Mouse (Mus musculus): Measurements from ENCODE around the gene Rffl. TPM values are rescaled to one million over a fixed set of nuclear protein-coding genes. Genes with fewer than 3 reads are reported as not detected.
"Not testable (repeated sequence)": the region's sequence is repeated elsewhere in the genome, so short reads cannot be mapped to it uniquely, and the experiment has no call there.

Gene Rffl
- polyA plus RNA-seq, 1 experiment from 2014 or later: 18.8 TPM

DNA sequence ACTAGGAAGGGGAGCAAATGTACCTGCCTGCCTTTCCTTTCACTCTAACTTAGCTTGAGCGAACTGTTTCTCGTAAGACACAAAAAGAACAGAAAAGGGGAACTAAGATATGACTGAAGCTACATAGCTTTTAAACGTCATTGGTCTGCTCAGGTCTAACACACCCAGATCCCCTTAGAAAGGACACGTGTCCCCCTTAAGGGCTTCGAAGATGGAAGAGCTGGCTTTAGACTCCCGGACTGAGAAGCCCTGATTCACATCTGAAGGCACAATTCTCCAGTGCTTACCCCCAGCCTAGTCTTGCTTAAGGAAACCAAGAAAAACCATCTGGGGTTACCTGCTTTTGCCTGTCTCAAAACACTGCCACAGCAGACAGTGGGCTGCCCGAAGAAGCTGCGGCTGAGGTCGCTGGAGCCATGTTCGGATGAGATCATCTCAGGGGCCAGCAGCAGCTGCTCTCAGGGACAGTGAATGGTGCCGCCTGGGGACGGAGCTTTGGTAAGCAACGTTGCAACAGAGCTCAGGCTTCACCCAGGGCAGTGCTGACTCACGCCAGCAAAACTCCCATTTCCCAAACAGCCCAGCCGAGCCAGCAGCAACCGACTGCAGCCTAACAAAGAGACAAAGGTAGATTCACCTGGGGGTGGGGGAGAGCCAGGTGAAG, 25.5 kb downstream of the Rffl start:
- ATAC-seq (ENCODE audit: insufficient number of reproducible peaks, insufficient read depth, low FRiP score, low TSS enrichment, low read depth): peak; percentile 59; the same call in 1 of the 2 replicates
- Histone ChIP-seq H3K27ac (peak overlapping the region; percentile 53), H3K4me1 (replicated peaks) (peaks cover 43% of the 10 kb centered on the region), H3K9me3 (no peaks in the 10 kb centered on the region), H3K9ac (replicated peaks) (no peak overlapping the region; the same call in 1 of the 2 replicates), H3K36me3 (no peaks in the 10 kb centered on the region), H3K27me3 (peaks cover 4% of the 10 kb centered on the region; the same call in 1 of the 2 replicates), H3K4me3 (replicated peaks) (no peak overlapping the region), H3K4me2 (peak overlapping the region; percentile 37)
- 38% methylated on average over 16 of the region's 16 CpGs for WGBS

DNA sequence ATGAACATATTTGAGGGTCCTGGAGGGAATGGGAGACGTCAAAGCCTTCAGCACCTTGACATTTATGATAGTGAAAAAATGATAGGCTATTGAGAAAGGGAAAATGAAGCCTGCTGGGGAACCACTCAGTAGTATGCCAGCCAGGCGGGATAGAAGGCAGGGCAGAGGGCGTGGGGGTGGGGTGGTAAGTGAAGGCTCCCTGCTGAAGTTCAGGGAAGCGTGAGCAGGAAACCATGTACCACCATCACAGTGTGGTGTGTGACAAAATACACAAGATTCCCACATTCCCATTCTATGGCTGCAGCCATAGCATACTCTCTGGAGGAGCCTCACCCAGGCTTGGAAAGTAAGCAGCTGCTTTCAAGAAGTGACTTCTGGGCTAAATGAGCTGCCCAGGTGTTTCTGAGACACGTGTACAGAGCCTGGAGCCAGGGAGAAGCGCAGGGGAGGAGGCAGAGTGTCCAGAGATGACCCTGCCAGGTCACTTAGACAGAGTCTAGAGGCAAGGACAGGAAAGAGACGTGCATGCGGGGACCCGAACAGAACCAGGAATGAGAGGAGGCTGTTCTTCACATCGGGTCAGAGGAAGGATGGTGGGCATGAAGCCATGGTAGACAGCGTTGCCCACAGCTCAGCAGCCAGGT, 26.1 kb downstream of the Rffl start:
- ATAC-seq (ENCODE audit: insufficient number of reproducible peaks, insufficient read depth, low FRiP score, low TSS enrichment, low read depth): no peak
- H3K27me3 ChIP-seq: peaks cover 4% of the 10 kb centered on the region; the same call in 1 of the 2 replicates
- H3K27ac ChIP-seq: no peak overlapping the region
- H3K4me1 ChIP-seq (replicated peaks): peaks cover 36% of the 10 kb centered on the region
- H3K9ac ChIP-seq (replicated peaks): no peak overlapping the region
- H3K4me2 ChIP-seq: no peak overlapping the region; the same call in 1 of the 2 replicates
- no peaks in the 10 kb centered on the region for H3K9me3 ChIP-seq
- WGBS: 70% methylated on average over 11 of the region's 11 CpGs
- H3K4me3 ChIP-seq (replicated peaks): no peak overlapping the region
- no peaks in the 10 kb centered on the region for H3K36me3 ChIP-seq

DNA sequence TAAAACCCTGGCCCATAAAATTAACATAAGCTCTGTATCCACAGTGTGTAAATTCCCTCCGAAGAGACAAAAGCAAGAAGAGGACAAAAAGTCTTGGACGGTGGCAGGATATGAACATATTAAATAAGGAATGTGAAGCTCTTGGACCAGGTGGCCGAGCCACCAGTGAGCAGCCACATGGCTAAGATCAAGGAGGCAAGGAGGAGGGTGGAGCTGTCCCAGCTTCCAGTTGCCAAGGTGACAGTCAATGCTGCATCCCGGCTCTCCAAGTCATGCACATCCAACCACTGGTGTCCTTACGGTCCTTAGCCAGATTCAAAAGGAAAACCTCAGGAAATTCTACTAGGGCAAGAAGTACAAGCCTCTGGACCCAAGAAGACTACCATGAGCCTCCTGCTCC, 32.5 kb downstream of the Rffl start:
- H3K36me3 ChIP-seq: no peaks in the 10 kb centered on the region
- H3K9me3 ChIP-seq: no peaks in the 10 kb centered on the region
- no peak overlapping the region for H3K27ac ChIP-seq
- H3K4me1 ChIP-seq (replicated peaks): peaks cover 39% of the 10 kb centered on the region
- no peak overlapping the region for H3K9ac ChIP-seq (replicated peaks)
- no peak overlapping the region for H3K4me2 ChIP-seq
- no peak overlapping the region for H3K4me3 ChIP-seq (replicated peaks)
- H3K27me3 ChIP-seq: no peaks in the 10 kb centered on the region
- WGBS: 44% methylated on average over 5 of the region's 5 CpGs
- ATAC-seq (ENCODE audit: insufficient number of reproducible peaks, insufficient read depth, low FRiP score, low TSS enrichment, low read depth): no peak

DNA sequence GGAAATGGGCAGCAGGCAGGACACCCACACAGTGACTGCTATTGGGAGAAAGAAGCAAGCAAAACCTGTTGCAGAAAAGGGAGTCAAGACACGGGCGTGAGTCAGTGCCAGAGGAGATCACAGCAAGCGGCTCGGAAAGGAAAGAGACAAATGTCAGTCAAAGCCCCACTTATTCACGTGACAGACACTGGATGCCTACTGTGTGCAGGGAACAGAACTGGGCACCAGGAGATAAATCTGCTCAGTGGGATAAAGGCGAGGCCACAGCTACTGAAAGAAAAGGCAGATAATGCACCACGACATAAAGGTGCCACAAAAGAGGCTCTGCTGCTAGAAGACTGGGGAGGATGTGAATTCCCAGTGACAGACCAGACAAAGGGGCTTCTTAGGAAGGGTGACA, 33.2 kb downstream of the Rffl start:
- no peak overlapping the region for H3K4me2 ChIP-seq
- no peaks in the 10 kb centered on the region for H3K36me3 ChIP-seq
- H3K27me3 ChIP-seq: no peaks in the 10 kb centered on the region
- 63% methylated on average over 7 of the region's 7 CpGs for WGBS
- no peak for ATAC-seq (ENCODE audit: insufficient number of reproducible peaks, insufficient read depth, low FRiP score, low TSS enrichment, low read depth)
- H3K4me1 ChIP-seq (replicated peaks): peaks cover 39% of the 10 kb centered on the region
- H3K27ac ChIP-seq: 0 out of 2 replicates have a peak overlapping the region, but pooled peaks have one; percentile 41
- H3K4me3 ChIP-seq (replicated peaks): no peak overlapping the region
- no peak overlapping the region for H3K9ac ChIP-seq (replicated peaks)
- no peaks in the 10 kb centered on the region for H3K9me3 ChIP-seq

DNA sequence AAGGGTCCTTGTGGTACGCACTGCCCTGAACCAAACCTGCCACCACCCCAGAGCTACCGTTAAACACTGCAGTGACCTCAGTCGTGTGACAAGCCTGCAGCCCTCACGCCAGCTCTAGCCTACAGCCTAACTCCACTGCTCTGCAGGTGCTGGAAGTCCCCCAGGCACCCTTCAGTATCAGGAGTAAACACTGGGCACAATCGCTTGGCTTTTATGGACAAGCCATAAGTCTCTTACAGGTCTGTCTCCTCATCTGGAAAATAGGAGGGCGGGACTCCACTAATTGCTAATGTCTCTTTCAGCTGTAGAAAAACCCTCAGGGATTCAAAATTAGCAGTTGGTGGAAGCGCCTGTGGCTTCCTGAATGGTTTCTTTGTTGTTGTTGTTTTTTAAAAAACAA, 33.8 kb downstream of the Rffl start:
- no peak for ATAC-seq (ENCODE audit: insufficient number of reproducible peaks, insufficient read depth, low FRiP score, low TSS enrichment, low read depth)
- H3K36me3 ChIP-seq: no peaks in the 10 kb centered on the region
- H3K27me3 ChIP-seq: no peaks in the 10 kb centered on the region
- H3K4me2 ChIP-seq: no peak overlapping the region
- H3K9ac ChIP-seq (replicated peaks): no peak overlapping the region
- WGBS: 33% methylated on average over 7 of the region's 7 CpGs
- peaks cover 39% of the 10 kb centered on the region for H3K4me1 ChIP-seq (replicated peaks)
- no peaks in the 10 kb centered on the region for H3K9me3 ChIP-seq
- H3K4me3 ChIP-seq (replicated peaks): no peak overlapping the region
- H3K27ac ChIP-seq: 0 out of 2 replicates have a peak overlapping the region, but pooled peaks have one; percentile 80

DNA sequence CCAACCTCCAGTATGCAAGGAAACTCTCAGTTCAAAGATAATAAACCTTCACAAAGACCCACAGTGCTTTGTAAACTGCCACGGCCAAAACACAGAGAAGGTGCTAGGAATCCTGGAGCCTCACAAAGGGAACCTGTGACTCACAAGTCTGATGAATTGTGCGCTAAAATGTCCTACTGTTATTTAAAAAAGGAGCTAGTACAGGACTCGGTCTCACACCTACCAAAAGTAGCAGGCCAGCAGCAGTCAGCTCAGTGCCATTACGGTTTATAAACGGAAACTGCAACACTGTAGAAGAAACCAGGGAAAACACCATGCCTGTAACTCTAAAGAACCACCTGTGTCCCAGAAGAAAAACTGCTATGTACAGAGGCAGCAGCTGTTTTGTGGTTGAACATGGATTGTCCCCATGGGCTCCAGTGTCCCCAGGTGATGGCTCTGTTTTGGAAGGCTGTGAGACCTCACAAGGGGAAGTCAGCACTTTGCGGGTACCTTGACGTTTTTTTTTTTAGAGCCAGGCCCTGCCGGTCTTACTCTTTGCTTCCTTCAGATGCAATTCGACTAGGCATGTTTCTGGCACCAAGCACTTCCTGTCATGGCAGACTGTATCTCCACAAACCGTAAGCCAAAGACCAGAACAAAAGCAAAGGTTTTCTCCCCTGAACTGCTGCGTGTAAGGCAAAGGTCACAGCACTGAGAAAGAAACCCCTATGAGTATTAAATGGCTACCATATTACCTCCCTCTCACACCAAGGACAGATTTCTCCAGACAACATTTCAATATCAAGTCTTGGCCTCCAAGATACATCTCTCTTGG, 35.2 kb downstream of the Rffl start:
- no peak overlapping the region for H3K4me3 ChIP-seq (replicated peaks)
- no peaks in the 10 kb centered on the region for H3K27me3 ChIP-seq
- H3K36me3 ChIP-seq: no peaks in the 10 kb centered on the region
- H3K9ac ChIP-seq (replicated peaks): no peak overlapping the region
- no peak overlapping the region for H3K4me2 ChIP-seq
- peak overlapping the region; percentile 80 for H3K27ac ChIP-seq
- peaks cover 52% of the 10 kb centered on the region for H3K4me1 ChIP-seq (replicated peaks)
- WGBS: 45% methylated on average over 11 of the region's 11 CpGs
- no peaks in the 10 kb centered on the region for H3K9me3 ChIP-seq
- no peak for ATAC-seq (ENCODE audit: insufficient number of reproducible peaks, insufficient read depth, low FRiP score, low TSS enrichment, low read depth)

DNA sequence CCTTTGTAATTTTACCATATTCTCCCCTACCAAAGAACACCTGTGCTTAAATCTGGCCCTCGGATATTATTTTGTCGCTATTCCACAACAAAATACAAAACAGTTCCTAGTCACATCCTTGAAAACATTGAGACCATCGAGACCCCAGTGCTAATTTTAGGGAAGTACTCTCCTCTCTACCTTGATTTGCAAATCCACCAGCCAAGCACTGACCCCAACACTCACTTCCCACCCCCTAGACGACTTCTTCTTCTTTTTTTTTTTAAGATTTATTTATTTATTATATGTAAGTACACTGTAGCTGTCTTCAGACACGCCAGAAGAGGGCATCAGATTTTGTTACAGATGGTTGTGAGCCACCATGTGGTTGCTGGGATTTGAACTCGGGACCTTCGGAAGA, 36.7 kb downstream of the Rffl start:
- not testable (repeated sequence) for H3K4me2 ChIP-seq

DNA sequence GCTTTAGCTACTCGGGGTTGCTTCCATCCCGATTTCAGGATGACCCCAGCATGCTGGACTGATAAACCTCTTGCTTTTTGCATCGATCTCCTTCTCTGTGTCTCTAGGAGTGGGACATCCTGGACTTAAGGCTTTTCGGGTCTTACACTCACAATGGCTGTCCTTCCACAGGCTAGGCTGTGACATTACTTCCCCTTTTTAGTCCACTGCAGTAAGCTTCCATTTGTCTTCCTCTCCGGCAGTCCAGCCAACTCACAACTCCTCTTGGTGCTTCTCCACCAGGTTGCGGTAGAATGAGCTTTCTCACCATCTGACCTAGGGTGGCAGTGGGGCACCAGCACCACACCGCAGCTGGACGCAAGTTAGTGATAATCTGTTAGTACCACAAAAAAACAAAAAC, 37.1 kb downstream of the Rffl start:
- H3K27ac ChIP-seq: no peak overlapping the region
- H3K4me3 ChIP-seq (replicated peaks): no peak overlapping the region
- 90% methylated on average over 8 of the region's 8 CpGs for WGBS
- no peaks in the 10 kb centered on the region for H3K36me3 ChIP-seq
- H3K4me1 ChIP-seq (replicated peaks): peaks cover 53% of the 10 kb centered on the region
- no peak overlapping the region for H3K4me2 ChIP-seq
- no peaks in the 10 kb centered on the region for H3K9me3 ChIP-seq
- ATAC-seq (ENCODE audit: insufficient number of reproducible peaks, insufficient read depth, low FRiP score, low TSS enrichment, low read depth): no peak
- no peak overlapping the region for H3K9ac ChIP-seq (replicated peaks)
- H3K27me3 ChIP-seq: no peaks in the 10 kb centered on the region

More for the DNA sequence above, 36.7 kb downstream of the Rffl start:
- not testable (repeated sequence) for H3K4me3 ChIP-seq (replicated peaks); H3K9me3 ChIP-seq; ATAC-seq (ENCODE audit: insufficient number of reproducible peaks, insufficient read depth, low FRiP score, low TSS enrichment, low read depth); H3K36me3 ChIP-seq; H3K27ac ChIP-seq; H3K9ac ChIP-seq (replicated peaks); H3K27me3 ChIP-seq
- WGBS: 85% methylated on average over 7 of the region's 7 CpGs
- peaks cover 53% of the 10 kb centered on the region for H3K4me1 ChIP-seq (replicated peaks)

DNA sequence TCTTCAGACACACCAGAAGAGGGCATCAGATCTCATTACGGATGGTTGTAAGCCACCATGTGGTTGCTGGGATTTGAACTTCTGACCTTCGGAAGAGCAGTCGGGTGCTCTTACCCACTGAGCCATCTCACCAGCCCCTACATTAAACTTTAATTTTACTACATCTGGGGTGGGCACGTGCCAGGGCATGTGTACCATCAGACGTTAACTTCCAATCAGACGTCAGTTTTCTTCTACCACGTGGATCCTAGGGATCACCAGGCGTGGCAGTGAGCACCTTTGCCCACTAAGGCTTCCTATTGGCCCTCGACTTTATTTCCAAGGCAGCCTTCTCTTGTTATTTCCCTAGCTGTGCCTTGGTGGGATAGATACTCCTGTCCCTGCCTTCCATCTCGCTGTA, 38.6 kb downstream of the Rffl start:
- WGBS: 83% methylated on average over 10 of the region's 10 CpGs
- H3K9me3 ChIP-seq; H3K4me2 ChIP-seq; H3K27me3 ChIP-seq; H3K9ac ChIP-seq (replicated peaks); H3K4me3 ChIP-seq (replicated peaks); H3K36me3 ChIP-seq; H3K27ac ChIP-seq; ATAC-seq (ENCODE audit: insufficient number of reproducible peaks, insufficient read depth, low FRiP score, low TSS enrichment, low read depth): not testable (repeated sequence)
- H3K4me1 ChIP-seq (replicated peaks): peaks cover 38% of the 10 kb centered on the region

DNA sequence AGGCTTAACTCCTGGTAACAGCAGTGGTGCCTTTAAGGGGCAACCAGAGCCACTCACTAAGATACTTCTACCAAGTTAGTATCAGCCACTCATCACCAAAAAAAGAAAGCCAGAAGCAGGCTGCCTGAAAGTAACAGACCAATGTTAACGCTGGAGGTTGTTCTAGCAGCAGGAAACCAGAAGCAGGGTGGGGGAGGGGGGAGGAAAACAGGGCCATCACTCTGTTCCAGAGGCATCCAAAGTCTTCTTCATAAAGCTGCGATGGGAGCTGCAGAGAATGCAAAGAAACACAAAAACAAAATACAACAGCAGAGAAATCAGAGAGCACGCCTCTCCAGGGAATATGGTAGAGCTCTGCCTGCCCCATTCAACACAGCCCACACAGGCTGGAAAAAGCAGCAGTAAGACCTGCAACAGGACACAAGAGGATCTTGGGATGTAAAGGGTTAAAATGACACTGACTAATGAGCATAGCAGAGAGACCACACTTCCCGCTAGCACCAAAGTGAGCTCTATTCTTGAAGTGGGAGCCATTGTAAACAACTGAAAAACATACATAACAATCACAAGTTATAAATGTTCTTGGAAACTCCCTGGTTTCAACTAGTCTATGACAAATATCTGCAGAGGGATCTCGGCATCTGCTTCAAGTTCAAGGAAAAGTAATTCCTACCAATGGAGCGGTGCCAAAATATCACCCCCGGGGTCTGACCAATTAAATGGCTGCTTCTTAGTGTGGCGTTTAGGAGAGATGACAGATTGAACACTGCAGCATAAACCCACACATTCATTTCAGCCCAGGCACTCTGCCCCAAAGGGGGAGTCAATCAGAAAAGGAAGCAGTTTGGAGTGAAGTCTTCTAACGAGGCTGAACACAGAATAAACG, 39.8 kb downstream of the Rffl start:
- Histone ChIP-seq H3K9me3 (no peaks in the 10 kb centered on the region), H3K4me2 (peak overlapping the region; percentile 32), H3K36me3 (no peaks in the 10 kb centered on the region), H3K9ac (replicated peaks) (no peak overlapping the region; the same call in 1 of the 2 replicates), H3K27ac (peak overlapping the region; percentile 29), H3K27me3 (no peaks in the 10 kb centered on the region), H3K4me1 (replicated peaks) (peaks cover 30% of the 10 kb centered on the region), H3K4me3 (replicated peaks) (no peak overlapping the region)
- WGBS: 15% methylated on average over 10 of the region's 10 CpGs
- ATAC-seq (ENCODE audit: insufficient number of reproducible peaks, insufficient read depth, low FRiP score, low TSS enrichment, low read depth): no peak; the same call in 1 of the 2 replicates
